Mouse (Mus musculus): ENCODE results near the gene Gm7030. TPM values are rescaled to one million over a fixed set of nuclear protein-coding genes. Genes with fewer than 3 reads are reported as not detected.
"Not testable (repeated sequence)": the region's sequence is repeated elsewhere in the genome, so short reads cannot be mapped to it uniquely, and the experiment has no call there.

Gm7030 gene
- not detected in 2 replicates for polyA plus RNA-seq (2015; fragmentation: Nextera tagmentation; extraction: Ambion mirVana)

DNA sequence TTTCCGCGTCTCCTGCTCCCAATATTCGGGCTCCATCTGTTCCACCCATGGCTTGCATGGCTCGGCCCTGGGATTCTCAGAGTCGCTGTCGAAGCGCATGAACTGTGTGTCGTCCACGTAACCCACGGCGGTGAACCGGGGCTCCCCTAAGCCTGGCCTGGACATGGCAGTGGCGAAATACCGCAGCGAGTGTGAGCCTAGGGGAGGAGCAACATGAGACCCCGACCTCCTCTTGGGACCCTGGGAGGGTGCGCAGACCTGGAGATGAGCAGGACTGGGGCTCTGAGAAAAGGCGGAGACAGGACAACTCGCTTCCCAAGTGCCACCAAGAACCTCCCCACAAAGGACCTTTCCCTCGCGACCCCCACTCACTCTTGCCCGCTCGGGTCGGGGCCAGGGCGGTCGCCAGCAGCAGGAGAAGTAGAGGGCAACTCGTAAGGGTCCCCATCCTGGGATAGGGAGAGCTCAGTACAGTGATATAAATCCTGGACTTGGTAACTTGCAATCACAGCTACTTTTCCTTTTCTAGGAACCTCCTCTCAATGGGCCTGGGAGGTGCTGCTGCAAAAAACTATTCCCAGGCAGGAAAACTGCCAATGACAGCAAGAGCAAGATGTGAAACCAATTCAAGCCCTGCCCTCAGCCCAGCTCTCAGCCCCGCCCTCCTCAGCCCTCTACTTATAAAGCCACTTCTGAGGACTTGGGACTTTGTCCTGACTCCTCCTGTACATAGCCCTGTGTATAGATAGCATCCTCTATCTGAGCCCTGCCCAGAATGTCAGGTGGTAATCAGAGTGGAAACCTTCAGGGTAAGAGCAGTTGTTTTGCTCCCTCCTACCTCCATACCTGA is at the start of gene Gm7030:
TSS of gene Gm7030 (minus strand) at position 458 of the 850 bp plus-strand sequence.
- not testable (repeated sequence) for H3K4me1 ChIP-seq; H3K9ac ChIP-seq (replicated peaks); H3K36me3 ChIP-seq; H3K4me3 ChIP-seq (replicated peaks); H3K9me3 ChIP-seq (replicated peaks); H3K27ac ChIP-seq (replicated peaks); H3K4me2 ChIP-seq; ATAC-seq (ENCODE audit: low FRiP score)
- 24% methylated on average over 27 of the region's 28 CpGs for WGBS
- H3K27me3 ChIP-seq (replicated peaks) = peaks cover 15% of the 10 kb centered on the region

DNA sequence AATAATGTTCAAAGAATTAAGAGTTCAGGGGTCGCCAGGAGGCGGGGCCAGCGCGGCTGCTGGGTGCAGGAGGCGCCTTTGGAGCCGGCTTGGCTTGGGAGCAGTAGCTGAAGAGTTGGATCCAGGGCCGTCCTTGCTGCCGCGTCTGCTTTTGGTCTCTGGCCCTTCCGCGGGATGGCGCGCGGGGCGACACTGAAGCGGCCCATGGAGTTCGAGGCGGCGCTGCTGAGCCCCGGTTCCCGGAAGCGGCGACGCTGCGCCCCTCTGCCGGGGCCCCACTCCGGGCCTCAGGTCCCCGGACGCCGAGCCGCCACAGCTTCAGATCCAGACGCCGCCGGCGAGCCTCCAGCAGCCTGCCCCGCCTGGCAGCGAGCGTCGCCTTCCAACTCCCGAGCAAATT is 49.7 kb upstream of the Gm7030 start:
- peak overlapping the region; percentile 10; the same call in 1 of the 2 replicates for H3K9ac ChIP-seq (replicated peaks)
- H3K4me2 ChIP-seq = peak overlapping the region; percentile 61
- not testable (repeated sequence) for H3K27ac ChIP-seq (replicated peaks); H3K36me3 ChIP-seq; H3K4me1 ChIP-seq; H3K9me3 ChIP-seq (replicated peaks); ATAC-seq (ENCODE audit: low FRiP score)
- peaks cover 37% of the 10 kb centered on the region for H3K27me3 ChIP-seq (replicated peaks)
- H3K4me3 ChIP-seq (replicated peaks) = peak overlapping the region; percentile 32
- under 1% methylated on average over 40 of the region's 40 CpGs for WGBS

DNA sequence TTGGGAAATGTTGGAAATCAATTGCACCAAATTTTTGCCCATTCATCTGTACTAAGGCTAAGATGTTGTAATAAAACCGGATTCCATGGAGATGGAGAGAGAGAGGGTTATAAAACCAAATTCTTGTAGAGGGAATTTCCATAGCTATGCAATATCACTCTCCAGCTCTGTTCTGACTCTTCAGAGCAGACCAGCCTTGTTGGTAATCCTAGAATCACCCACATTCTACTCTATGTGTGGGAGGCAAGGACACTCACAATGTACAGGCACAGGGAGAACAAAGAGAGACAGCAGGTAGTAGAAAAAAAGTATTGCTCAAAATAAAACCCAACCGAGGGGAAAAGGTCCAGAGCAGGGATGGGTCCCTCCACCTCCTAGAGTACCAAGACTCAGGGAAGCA is 46.9 kb upstream of the Gm7030 start:
- WGBS = no CpG with 5 or more reads among the region's 2 CpGs
- H3K9me3 ChIP-seq (replicated peaks); ATAC-seq (ENCODE audit: low FRiP score); H3K4me2 ChIP-seq; H3K36me3 ChIP-seq; H3K4me3 ChIP-seq (replicated peaks); H3K9ac ChIP-seq (replicated peaks); H3K27ac ChIP-seq (replicated peaks); H3K4me1 ChIP-seq: not testable (repeated sequence)
- peaks cover 20% of the 10 kb centered on the region for H3K27me3 ChIP-seq (replicated peaks)

DNA sequence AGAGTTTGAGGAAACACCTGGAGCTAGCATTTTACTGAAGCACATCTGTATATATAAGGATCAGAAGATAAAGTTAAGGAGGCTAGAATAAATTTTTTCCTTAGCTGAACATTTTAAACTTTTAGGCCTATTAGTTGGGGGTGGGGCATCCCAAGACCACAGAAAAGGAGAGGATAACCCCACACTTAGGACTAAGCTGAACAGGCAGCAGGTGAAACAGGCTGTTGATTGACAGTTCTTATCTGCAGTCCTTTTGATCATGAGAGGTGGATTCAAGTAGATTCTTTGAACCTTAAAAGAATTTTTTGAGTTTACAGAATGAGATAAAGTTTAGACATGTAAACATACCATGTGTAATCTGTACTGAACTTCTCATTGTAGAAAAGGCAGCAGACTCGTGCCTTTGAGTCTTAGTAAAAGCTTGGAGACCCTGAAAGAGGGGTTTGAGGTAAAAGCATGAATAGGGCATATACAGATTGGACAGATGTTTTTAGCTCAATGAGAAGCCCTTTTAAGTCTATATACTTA is 41.1 kb upstream of the Gm7030 start:
- no peaks in the 10 kb centered on the region for H3K36me3 ChIP-seq
- H3K9me3 ChIP-seq (replicated peaks) = no peaks in the 10 kb centered on the region
- 58% methylated on average over 1 of the region's 1 CpGs for WGBS
- H3K9ac ChIP-seq (replicated peaks) = no peak overlapping the region
- H3K4me1 ChIP-seq = peaks cover 10% of the 10 kb centered on the region
- peaks cover 49% of the 10 kb centered on the region for H3K27me3 ChIP-seq (replicated peaks)
- H3K4me3 ChIP-seq (replicated peaks) = no peak overlapping the region
- H3K27ac ChIP-seq (replicated peaks) = no peak overlapping the region
- H3K4me2 ChIP-seq = no peak overlapping the region
- no peak for ATAC-seq (ENCODE audit: low FRiP score)

DNA sequence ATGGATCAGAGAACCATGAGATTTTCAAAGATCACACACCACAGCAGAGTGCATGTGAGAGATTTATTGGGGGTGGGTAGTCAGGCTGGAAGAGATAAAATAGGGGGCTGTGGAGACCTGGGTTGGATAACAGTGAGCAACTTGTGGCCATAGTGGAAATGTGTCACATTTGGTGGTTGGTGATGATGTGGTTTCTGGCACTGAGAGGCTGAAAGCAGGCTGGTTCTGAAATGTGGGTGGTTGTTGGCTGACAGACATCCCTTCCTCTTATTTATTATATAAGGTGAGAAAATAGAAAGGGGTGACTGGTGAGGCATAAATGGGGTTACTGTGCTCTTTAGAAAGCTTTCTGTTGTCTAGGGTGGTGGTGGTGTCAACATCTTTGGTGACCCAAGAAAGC is 40.5 kb upstream of the Gm7030 start:
- peaks cover 10% of the 10 kb centered on the region for H3K4me1 ChIP-seq
- no peaks in the 10 kb centered on the region for H3K9me3 ChIP-seq (replicated peaks)
- no peak overlapping the region for H3K9ac ChIP-seq (replicated peaks)
- H3K27ac ChIP-seq (replicated peaks) = no peak overlapping the region
- no peak overlapping the region for H3K4me2 ChIP-seq
- ATAC-seq (ENCODE audit: low FRiP score) = no peak
- no peak overlapping the region for H3K4me3 ChIP-seq (replicated peaks)
- H3K27me3 ChIP-seq (replicated peaks) = peaks cover 55% of the 10 kb centered on the region
- no peaks in the 10 kb centered on the region for H3K36me3 ChIP-seq

DNA sequence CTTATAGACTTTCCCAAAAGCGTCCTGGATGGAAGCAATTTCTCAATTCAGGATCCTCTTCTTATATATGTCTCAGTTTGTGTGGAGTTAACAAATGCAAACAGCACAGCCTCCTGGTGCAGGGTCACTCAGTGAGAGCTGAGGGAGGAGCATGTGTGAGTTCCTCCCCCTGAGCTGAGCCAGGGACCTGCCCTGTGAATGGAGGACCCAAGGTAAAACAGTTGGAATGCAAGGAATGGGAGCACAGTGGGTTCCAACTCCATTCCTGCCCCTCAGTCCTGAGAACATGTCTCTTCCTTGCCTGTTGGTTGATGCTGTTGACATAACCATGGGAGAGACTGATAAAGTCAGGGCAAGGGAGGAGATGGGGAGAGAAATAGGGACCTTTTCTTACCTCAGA is 39.9 kb upstream of the Gm7030 start:
- peaks cover 59% of the 10 kb centered on the region for H3K27me3 ChIP-seq (replicated peaks)
- ATAC-seq (ENCODE audit: low FRiP score) = not testable (repeated sequence)
- 64% methylated on average over 1 of the region's 1 CpGs for WGBS

DNA sequence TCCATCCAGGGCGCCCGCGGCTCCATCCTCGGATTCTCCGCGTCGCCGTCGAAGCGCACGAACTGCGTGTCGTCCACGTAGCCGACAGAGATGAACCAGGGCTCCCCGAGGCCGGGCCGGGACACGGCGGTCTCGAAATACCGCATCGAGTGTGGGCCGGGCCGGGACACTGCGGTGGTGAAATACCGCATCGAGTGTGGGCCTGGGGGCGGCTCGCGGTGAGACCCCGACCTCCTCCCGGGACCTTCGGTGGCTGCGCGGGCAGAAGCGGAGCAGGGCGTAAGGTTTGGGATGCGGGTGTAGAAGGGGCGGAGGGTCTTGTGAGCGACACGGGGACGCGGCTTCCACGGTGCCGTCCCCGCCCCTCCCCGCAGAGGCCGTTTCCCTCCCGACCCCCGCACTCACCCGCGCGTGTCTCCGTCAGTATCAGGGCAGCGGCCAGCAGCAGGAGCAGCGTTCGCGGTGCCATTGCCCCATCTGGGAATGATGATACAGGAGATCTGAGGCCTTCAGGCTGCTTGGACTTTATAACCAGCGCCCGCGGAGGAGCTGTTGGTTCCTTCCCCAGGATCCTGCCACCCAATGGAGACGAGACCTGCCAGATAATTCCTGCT is 38.9 kb upstream of the Gm7030 start, which contains the start of gene Gm8909:
TSS of gene Gm8909 (minus strand) at position 499 of the 614 bp plus-strand sequence.
- ATAC-seq (ENCODE audit: low FRiP score) = no peak
- peaks cover 68% of the 10 kb centered on the region for H3K27me3 ChIP-seq (replicated peaks)
- WGBS = 1% methylated on average over 63 of the region's 63 CpGs

More for the DNA sequence above, 39.9 kb upstream of the Gm7030 start:
- H3K9ac ChIP-seq (replicated peaks); H3K27ac ChIP-seq (replicated peaks); H3K36me3 ChIP-seq; H3K4me2 ChIP-seq; H3K4me3 ChIP-seq (replicated peaks); H3K9me3 ChIP-seq (replicated peaks); H3K4me1 ChIP-seq: not testable (repeated sequence)

DNA sequence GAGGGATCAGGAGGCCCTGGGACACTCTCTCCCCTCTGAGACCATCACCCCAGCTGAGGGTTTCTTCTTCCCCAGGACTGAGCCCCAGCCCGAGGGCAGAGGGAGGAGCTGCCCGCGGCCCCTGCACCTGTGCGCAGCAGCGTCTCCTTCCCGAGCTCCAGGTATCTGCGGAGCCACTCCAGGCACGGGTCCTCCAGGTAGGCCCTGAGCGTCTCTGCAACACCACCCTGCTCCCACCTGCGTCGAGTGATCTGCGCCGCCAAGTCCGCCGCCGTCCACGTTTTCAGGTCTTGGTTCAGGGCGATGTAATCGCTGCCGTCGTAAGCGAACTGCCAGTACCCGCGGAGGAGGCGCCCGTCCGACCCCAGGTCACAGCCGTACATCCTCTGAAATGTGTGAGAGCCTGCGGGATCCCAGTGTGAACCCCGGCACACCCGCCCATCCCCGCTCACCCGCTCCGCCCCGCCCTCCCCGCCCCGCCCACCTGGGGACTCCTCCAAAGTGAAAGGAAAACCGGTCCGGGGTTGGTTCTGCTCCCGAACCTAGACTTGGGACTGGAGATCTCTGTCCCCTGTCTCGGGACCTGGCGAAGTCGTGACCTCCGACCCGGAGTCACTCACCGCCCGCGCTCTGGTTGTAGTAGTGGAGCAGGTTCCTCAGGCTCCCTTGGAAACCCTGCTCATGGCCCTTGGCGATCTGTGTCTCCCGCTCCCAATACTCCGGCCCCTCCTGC is 38.2 kb upstream of the Gm7030 start:
- H3K27me3 ChIP-seq (replicated peaks) = peaks cover 75% of the 10 kb centered on the region
- H3K4me3 ChIP-seq (replicated peaks) = peak overlapping the region; percentile 25
- WGBS = under 1% methylated on average over 42 of the region's 51 CpGs
- ATAC-seq (ENCODE audit: low FRiP score) = no peak
- H3K4me2 ChIP-seq = peak overlapping the region; percentile 44
- no peak overlapping the region for H3K27ac ChIP-seq (replicated peaks)
- no peaks in the 10 kb centered on the region for H3K36me3 ChIP-seq
- no peaks in the 10 kb centered on the region for H3K9me3 ChIP-seq (replicated peaks)
- peaks cover 10% of the 10 kb centered on the region for H3K4me1 ChIP-seq
- no peak overlapping the region for H3K9ac ChIP-seq (replicated peaks)

More for the DNA sequence above, 38.9 kb upstream of the Gm7030 start, which contains the start of gene Gm8909:
- Histone ChIP-seq H3K9me3 (replicated peaks) (no peaks in the 10 kb centered on the region), H3K4me2 (peak within 1 kb of the TSS; percentile 44), H3K27ac (replicated peaks) (no peak within 1 kb of the TSS), H3K4me1 (peaks cover 10% of the 10 kb centered on the region), H3K36me3 (no peaks in the 10 kb centered on the region), H3K9ac (replicated peaks) (no peak within 1 kb of the TSS), H3K4me3 (replicated peaks) (peak within 1 kb of the TSS; percentile 25)

DNA sequence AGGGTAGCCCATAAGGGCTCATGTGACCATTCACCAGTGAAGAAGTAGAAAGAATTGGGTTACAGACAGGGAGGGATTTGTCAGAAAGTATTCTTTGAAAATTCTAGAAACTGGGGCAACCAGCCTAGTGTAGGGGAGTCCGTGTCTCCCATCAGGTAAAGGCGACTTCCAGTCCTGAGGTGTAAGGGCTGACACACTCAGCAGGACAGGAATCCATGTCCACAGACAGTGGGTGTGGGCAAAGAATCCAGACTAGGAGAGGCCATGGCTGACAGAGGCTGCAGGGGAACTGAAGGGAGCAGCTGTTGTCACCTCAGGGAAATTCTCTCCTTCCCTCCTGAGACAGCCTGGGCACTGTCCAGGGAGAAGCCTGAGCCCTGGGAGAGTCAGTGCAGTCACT is 37.7 kb upstream of the Gm7030 start:
- H3K27ac ChIP-seq (replicated peaks); H3K36me3 ChIP-seq; ATAC-seq (ENCODE audit: low FRiP score); H3K9ac ChIP-seq (replicated peaks); H3K4me2 ChIP-seq; H3K4me1 ChIP-seq; H3K4me3 ChIP-seq (replicated peaks); H3K9me3 ChIP-seq (replicated peaks): not testable (repeated sequence)
- H3K27me3 ChIP-seq (replicated peaks) = peaks cover 81% of the 10 kb centered on the region
- 16% methylated on average over 2 of the region's 2 CpGs for WGBS

DNA sequence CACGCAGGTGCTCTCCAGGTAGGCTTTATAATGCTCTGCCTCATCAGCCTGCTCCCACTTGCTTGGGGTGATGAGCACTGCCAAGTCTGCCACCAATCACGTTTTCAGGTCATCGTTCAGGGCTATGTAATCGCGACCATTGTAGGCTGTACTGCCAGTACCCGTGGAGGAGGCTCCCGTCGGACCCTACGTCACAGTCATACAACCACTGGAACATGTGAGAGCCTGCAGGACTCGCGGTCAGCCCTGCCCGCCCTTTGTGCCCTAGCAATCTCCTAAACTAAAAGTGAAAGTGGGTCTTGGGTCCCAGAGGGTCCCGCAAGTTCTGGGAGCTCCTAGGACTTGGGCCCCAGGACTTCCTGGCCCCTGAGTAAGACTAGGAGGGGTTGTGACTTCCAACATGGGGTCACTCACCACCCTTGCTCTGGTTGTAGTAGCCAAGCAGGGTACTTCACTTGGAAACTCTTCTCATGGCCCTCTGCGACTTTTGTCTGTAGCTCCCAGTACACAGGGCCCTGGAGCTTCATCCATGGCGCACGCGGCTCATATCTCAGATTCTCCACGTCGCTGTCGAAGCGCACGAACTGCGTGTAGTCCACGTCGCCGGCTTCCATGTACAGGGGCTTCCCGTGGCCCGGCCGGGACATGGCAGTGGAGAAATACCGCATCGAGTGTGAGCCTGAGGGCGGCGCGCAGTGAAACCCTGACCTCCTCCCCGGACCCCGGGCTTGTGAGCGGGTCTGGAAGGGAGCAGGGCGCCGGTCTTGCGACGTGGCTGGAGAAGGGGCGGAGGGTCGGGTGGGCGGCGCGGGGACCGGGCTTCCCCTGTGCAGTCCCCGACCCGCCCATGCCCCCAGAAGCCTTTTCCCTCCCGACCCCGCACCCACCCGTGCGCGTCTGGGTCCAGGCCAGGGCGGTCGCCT is 32.2 kb upstream of the Gm7030 start:
- Histone ChIP-seq H3K36me3 (no peaks in the 10 kb centered on the region), H3K9me3 (replicated peaks) (no peaks in the 10 kb centered on the region), H3K4me3 (replicated peaks) (peak overlapping the region; percentile 17), H3K4me1 (peaks cover 11% of the 10 kb centered on the region), H3K9ac (replicated peaks) (no peak overlapping the region), H3K27ac (replicated peaks) (no peak overlapping the region), H3K4me2 (peak overlapping the region; percentile 34), H3K27me3 (replicated peaks) (peaks cover 73% of the 10 kb centered on the region)
- ATAC-seq (ENCODE audit: low FRiP score) = 0 out of 2 replicates have a peak, but pooled peaks have one; percentile 21
- WGBS = 1% methylated on average over 52 of the region's 56 CpGs
